Comparison of ENCODE assay signal across 14 mouse cellular contexts in the genomic region with DNA sequence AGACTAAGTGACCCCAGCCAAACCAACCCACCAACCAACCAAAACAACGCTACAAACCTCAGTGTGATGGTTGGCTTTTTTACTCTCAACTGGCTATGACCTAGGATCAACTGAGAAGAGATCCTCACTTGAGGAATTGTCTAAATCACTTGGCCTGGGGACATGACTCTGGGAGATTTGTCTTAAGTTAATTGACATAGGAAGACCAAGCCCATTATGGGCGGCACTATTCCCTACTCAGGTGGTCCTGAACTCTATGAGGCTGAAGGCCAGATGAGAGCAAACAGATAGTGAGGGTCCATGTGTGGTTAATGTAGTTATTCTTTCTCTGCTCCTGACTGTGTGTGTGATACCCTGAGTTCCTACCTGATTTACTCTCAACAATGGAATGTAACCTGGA.
DNase-seq lines count a peak whose midpoint lies in the region; ATAC-seq and TF ChIP-seq lines count a peak whose summit lies in the region.
"Had no signal": no experiment of that assay in that cellular context is flagged by ENCODE, and none has a peak within 500 bp of the region (broad histone marks: within the 10 kb centered on the region; RNA-seq: fewer than 3 reads in every experiment).

No protein-coding gene starts in this region.

- H3K4me3 ChIP-seq in hindbrain, embryonic 13.5 days, result no peak overlapping the region
- H3K4me3 ChIP-seq in hindbrain, embryonic 11.5 days (ENCODE audit: low read depth, low read length), result no peak overlapping the region
- H3K4me3 ChIP-seq in forebrain, embryonic 15.5 days, result no peak overlapping the region
- H3K4me3 ChIP-seq in forebrain, postnatal 0 days (ENCODE audit: low read depth, low read length), result no peak overlapping the region
- no peak overlapping the region for H3K4me3 ChIP-seq in midbrain, embryonic 14.5 days (replicated peaks; ENCODE audit: low read depth, low read length)
- H3K4me3 ChIP-seq: intestine, embryonic 15.5 days; kidney, embryonic 15.5 days; megakaryocyte, embryonic 14.5 days; stomach, embryonic 15.5 days had no signal

- H3K9me3 ChIP-seq in hindbrain, embryonic 13.5 days, result no peaks in the 10 kb centered on the region
- H3K9me3 ChIP-seq in hindbrain, embryonic 11.5 days (ENCODE audit: control insufficient read depth, low read length), result no peaks in the 10 kb centered on the region
- H3K9me3 ChIP-seq in forebrain, embryonic 15.5 days, result no peaks in the 10 kb centered on the region
- no peaks in the 10 kb centered on the region for H3K9me3 ChIP-seq in forebrain, postnatal 0 days (ENCODE audit: low read length)
- no peaks in the 10 kb centered on the region for H3K9me3 ChIP-seq in midbrain, embryonic 14.5 days (ENCODE audit: control insufficient read depth, low read length)
- H3K9me3 ChIP-seq: intestine, embryonic 15.5 days; kidney, embryonic 15.5 days; stomach, embryonic 15.5 days had no signal

- no peaks in the 10 kb centered on the region for H3K36me3 ChIP-seq in hindbrain, embryonic 13.5 days
- no peaks in the 10 kb centered on the region for H3K36me3 ChIP-seq in hindbrain, embryonic 11.5 days (ENCODE audit: control insufficient read depth, insufficient read depth, low read length)
- H3K36me3 ChIP-seq in forebrain, embryonic 15.5 days, result no peaks in the 10 kb centered on the region
- no peaks in the 10 kb centered on the region for H3K36me3 ChIP-seq in forebrain, postnatal 0 days (ENCODE audit: insufficient read depth)
- H3K36me3 ChIP-seq in midbrain, embryonic 14.5 days (ENCODE audit: control insufficient read depth, insufficient read depth, low read length), result no peaks in the 10 kb centered on the region
- H3K36me3 ChIP-seq: intestine, embryonic 15.5 days; kidney, embryonic 15.5 days; stomach, embryonic 15.5 days had no signal

- no peak overlapping the region for H3K9ac ChIP-seq in hindbrain, embryonic 13.5 days
- H3K9ac ChIP-seq in hindbrain, embryonic 11.5 days (ENCODE audit: low read depth, low read length), result no peak overlapping the region
- H3K9ac ChIP-seq in forebrain, embryonic 15.5 days (replicated peaks), result no peak overlapping the region
- H3K9ac ChIP-seq in forebrain, postnatal 0 days, result no peak overlapping the region
- H3K9ac ChIP-seq in midbrain, embryonic 14.5 days (replicated peaks; ENCODE audit: low read length), result no peak overlapping the region
- H3K9ac ChIP-seq: intestine, embryonic 15.5 days; kidney, embryonic 15.5 days; stomach, embryonic 15.5 days had no signal

- TF ChIP-seq CTCF in forebrain, postnatal 0 days (IDR thresholded peaks at IDR 0.05; ENCODE audit: low read depth), result no peak

- peaks cover 13% of the 10 kb centered on the region for H3K27me3 ChIP-seq in hindbrain, embryonic 13.5 days
- peaks cover 22% of the 10 kb centered on the region for H3K27me3 ChIP-seq in hindbrain, embryonic 11.5 days (ENCODE audit: control insufficient read depth, insufficient read depth, low read length)
- H3K27me3 ChIP-seq in forebrain, embryonic 15.5 days, result peaks cover 5% of the 10 kb centered on the region; the same call in 1 of the 2 replicates
- no peaks in the 10 kb centered on the region for H3K27me3 ChIP-seq in forebrain, postnatal 0 days (ENCODE audit: insufficient read depth, low read length)
- peaks cover 4% of the 10 kb centered on the region; the same call in 1 of the 2 replicates for H3K27me3 ChIP-seq in midbrain, embryonic 14.5 days (ENCODE audit: control insufficient read depth, insufficient read depth, low read length)

- H3K27ac ChIP-seq in hindbrain, embryonic 13.5 days, result peak overlapping the region; percentile 92
- no peak overlapping the region for H3K27ac ChIP-seq in hindbrain, embryonic 11.5 days (ENCODE audit: low read depth, low read length)
- peak overlapping the region; percentile 92 for H3K27ac ChIP-seq in forebrain, embryonic 15.5 days (replicated peaks)
- peak overlapping the region; percentile 95 for H3K27ac ChIP-seq in forebrain, postnatal 0 days (ENCODE audit: low read depth, low read length)
- peak overlapping the region; percentile 75 for H3K27ac ChIP-seq in midbrain, embryonic 14.5 days (replicated peaks; ENCODE audit: low read depth, low read length)
- H3K27ac ChIP-seq: intestine, embryonic 15.5 days; kidney, embryonic 15.5 days; stomach, embryonic 15.5 days had no signal

- DNase-seq in hindbrain, embryonic 11.5 days (ENCODE audit: low spot score), result no peak
- DNase-seq in forebrain, postnatal 0 days, result no peak
- no peak for DNase-seq in midbrain, embryonic 14.5 days
- DNase-seq in urinary bladder, adult 18-20 months (ENCODE audit: low spot score in 2 of 2), result no peak
- no peak for DNase-seq in yolk sac, embryonic 10.5 days (ENCODE audit: low spot score)
- DNase-seq: spleen, adult 18-20 months had no signal

- no peak overlapping the region for H3K4me2 ChIP-seq in hindbrain, embryonic 13.5 days
- no peak overlapping the region for H3K4me2 ChIP-seq in hindbrain, embryonic 11.5 days (replicated peaks; ENCODE audit: low read depth, low read length)
- H3K4me2 ChIP-seq in forebrain, embryonic 15.5 days (replicated peaks), result no peak overlapping the region
- no peak overlapping the region for H3K4me2 ChIP-seq in forebrain, postnatal 0 days (ENCODE audit: low read depth)
- no peak overlapping the region for H3K4me2 ChIP-seq in midbrain, embryonic 14.5 days (ENCODE audit: low read length)
- H3K4me2 ChIP-seq: intestine, embryonic 15.5 days; kidney, embryonic 15.5 days; liver, embryonic 11.5 days; stomach, embryonic 15.5 days had no signal

- ATAC-seq in hindbrain, embryonic 13.5 days (ENCODE audit: low FRiP score), result no peak
- no peak for ATAC-seq in hindbrain, embryonic 11.5 days (ENCODE audit: low FRiP score)
- no peak for ATAC-seq in forebrain, embryonic 15.5 days (replicated peaks)
- no peak for ATAC-seq in forebrain, postnatal 0 days
- ATAC-seq in midbrain, embryonic 14.5 days (ENCODE audit: low FRiP score, low TSS enrichment), result no peak
- ATAC-seq: CD4-positive, CD25-positive, alpha-beta regulatory T cell, adult 4 months; intestine, embryonic 15.5 days had no signal

- peaks cover 46% of the 10 kb centered on the region for H3K4me1 ChIP-seq in hindbrain, embryonic 13.5 days (replicated peaks)
- H3K4me1 ChIP-seq in hindbrain, embryonic 11.5 days (replicated peaks; ENCODE audit: control insufficient read depth, insufficient read depth, low read length), result peaks cover 10% of the 10 kb centered on the region
- peaks cover 43% of the 10 kb centered on the region for H3K4me1 ChIP-seq in forebrain, embryonic 15.5 days
- H3K4me1 ChIP-seq in forebrain, postnatal 0 days (ENCODE audit: insufficient read depth), result peaks cover 19% of the 10 kb centered on the region
- H3K4me1 ChIP-seq in midbrain, embryonic 14.5 days (ENCODE audit: control insufficient read depth, insufficient read depth, low read length), result peaks cover 29% of the 10 kb centered on the region

- 95% methylated on average over 2 of the region's 2 CpGs for WGBS in hindbrain, embryonic 13.5 days
- WGBS in hindbrain, embryonic 11.5 days, result 97% methylated on average over 2 of the region's 2 CpGs
- WGBS in forebrain, embryonic 15.5 days, result 86% methylated on average over 2 of the region's 2 CpGs
- 82% methylated on average over 2 of the region's 2 CpGs for WGBS in forebrain, postnatal 0 days
- WGBS in midbrain, embryonic 14.5 days, result 92% methylated on average over 2 of the region's 2 CpGs
